Mouse (Mus musculus) cerebellum, adult 18-20 months (tissue): ENCODE data around the gene Kbtbd12.

ENCODE experiments used
- DNase-seq, 2 experiments: peaks; one replicate each; pipeline ENCODE4 v3.0.0; 2021

Gene Kbtbd12

GRCm38 (mm10) chr6:88626462-88626861 lies 11.3 kb downstream of the Kbtbd12 start:
- DNase-seq = no peak

DNA sequence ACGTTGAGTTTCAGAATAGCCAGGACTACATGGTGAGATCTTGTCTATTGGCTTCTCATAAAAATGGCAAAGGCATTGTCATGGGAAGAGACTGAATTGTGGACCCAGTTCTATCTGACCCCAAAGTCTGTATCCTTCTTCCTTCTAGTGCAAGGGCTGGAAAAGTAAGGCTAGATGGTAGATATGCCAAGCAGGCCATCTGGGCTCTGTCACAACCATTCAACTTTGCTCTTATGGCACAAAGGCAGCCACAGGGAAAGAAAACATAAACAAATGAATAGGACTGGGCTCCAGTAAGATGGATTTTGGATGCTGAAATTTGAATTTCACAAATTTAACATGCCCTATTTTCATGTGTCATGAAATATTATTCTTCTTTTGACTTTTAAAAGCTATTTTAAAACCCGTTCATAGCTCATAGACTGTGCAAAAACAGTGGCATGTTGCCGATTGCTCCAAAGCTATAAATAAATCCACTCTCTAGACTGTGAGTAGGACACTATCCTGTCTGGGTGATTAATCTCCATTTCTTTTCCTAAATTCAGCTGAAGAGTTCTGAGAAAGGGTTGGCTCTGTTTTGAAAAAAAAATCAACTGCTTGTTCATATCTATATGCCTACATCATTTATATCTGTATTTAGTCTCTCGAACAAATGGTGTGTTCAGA lies 15.8 kb downstream of the Kbtbd12 start:
- DNase-seq = peak; percentile 49 to 59

DNA sequence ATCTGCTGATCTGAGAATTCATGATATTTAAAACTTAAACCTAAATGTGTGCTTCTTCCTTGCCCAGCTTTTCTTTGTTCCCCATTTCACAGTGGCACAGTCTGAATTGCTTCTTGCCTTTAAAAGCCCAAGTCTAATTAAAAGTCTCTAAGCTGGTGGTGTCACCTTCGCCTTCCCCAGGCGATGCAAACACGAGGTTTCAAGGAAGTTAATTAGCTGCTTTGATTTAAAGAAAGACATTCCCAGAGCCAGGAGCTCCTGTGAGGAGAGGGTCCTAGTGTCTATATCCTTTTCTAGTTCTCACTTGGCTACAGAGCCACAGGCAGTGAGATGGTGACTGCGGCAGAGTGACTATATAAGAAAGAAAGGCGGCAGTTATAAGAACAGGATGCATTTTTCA lies 18.2 kb downstream of the Kbtbd12 start:
- no peak for DNase-seq

GRCm38 (mm10) chr6:88615352-88615751 lies 22.4 kb downstream of the Kbtbd12 start:
- no peak for DNase-seq

DNA sequence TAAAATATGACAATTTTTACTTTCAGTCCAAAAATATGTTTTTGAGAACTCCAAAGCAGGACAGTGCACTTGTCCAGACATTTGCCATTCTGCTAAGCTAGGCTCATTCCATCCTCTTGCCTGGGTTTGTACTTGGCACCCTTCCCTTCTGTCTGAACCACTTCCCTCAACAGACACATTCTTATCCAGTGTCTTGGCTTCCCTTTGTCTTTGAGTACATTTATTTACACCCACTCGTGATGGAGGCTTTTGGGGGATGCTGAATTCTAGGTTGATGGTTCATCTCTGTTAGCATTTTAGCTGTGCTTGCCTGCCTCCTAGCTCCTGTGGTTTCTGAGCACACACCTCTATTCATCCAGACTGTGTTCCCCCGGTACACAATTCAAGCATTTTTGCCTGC lies 31.3 kb downstream of the Kbtbd12 start:
- no peak for DNase-seq

GRCm38 (mm10) chr6:88605715-88606114 lies 32.0 kb downstream of the Kbtbd12 start:
- DNase-seq = no peak

GRCm38 (mm10) chr6:88605235-88605634 lies 32.5 kb downstream of the Kbtbd12 start:
- DNase-seq = no peak

- no peak for DNase-seq
Observed at GRCm38 (mm10) chr6:88596108-88596507, 41.6 kb downstream of the Kbtbd12 start.

- DNase-seq = no peak
Observed at GRCm38 (mm10) chr6:88592367-88592766, 45.4 kb downstream of the Kbtbd12 start.

GRCm38 (mm10) chr6:88590231-88590630 lies 47.5 kb downstream of the Kbtbd12 start:
- no peak for DNase-seq

GRCm38 (mm10) chr6:88589517-88589916 lies 48.2 kb downstream of the Kbtbd12 start:
- DNase-seq = peak; percentile 29 to 33

DNA sequence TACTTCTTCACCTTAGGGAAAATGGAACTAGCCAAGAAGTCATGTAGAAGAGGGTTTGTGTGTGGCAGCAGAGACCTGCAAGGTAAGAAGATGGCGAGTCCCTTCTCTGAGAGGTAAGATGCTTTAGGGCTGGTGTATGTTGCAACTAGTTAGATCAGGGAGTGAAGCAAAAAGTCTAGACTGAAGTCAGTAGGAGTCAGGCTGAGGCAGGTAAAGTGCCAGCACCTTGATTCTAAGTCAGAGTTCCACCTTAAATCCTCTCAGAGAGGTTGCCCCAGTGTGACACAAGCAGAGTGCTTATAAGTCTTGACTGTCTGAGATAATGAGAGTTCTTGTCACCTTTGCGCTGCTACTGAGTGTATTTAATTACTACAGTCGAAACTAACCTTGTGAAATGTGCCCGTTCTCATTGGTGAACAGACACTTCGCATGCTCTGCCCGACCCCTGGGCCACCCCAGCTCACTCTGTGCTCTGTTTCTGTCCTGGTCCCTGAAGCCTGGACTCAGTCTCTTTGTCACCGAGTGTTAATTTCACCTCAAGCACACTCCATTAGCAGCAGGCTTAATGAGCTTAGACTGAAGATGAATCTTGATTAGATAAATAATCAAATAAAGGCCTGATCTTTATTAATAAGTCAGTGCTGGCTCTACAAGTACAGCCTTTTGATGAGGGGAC lies 49.0 kb downstream of the Kbtbd12 start:
- no peak for DNase-seq

- DNase-seq = no peak
Observed at GRCm38 (mm10) chr6:88587091-88587490, 50.7 kb downstream of the Kbtbd12 start.

DNA sequence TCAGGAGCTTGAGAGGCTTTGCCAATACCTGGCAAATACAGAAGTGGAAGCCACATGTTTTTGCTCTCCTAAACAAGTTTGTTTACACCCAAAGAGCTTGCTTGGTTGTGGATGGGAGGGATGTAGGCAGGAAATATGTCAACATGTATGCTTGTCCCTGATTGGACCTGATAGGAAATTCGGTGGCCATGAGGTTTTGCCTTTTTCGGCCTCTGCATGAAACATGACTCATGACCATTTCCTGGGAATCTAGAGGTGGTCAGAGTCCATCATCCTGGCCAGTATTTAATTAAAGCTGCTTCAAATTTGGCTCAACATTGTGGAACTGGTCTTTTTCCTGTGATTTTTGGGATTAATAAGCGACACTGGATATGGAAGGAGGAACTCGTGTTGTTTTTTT lies 53.8 kb downstream of the Kbtbd12 start:
- no peak for DNase-seq

DNA sequence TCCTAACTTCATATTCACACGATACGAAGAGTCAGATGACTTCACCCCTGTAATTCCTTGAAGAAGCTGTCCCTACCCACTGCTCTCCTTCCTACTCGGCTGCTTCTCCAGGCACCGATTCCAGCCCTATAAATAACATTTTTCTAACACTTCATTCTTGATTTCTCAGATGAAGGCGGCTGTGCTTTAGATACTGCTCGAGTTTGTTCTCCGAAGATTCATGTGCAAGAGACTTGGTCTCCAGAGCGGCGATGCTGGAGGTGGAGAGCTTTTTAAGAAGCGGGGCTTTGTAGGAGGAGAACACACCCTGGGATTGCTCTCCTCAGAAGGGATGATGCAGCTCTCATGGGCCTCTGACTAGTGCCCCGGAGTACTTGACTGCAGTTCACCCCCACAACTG lies 61.3 kb downstream of the Kbtbd12 start:
- DNase-seq = no peak

- no peak for DNase-seq
Observed at GRCm38 (mm10) chr6:88566676-88567075, 71.1 kb downstream of the Kbtbd12 start.

- DNase-seq = peak; percentile 50 to 56
Observed at GRCm38 (mm10) chr6:88565033-88565432, 72.7 kb downstream of the Kbtbd12 start.

GRCm38 (mm10) chr6:88560156-88560555 lies 77.6 kb downstream of the Kbtbd12 start:
- DNase-seq = no peak

GRCm38 (mm10) chr6:88559688-88560087 lies 78.1 kb downstream of the Kbtbd12 start:
- DNase-seq = peak; percentile 53 to 57

- DNase-seq = peak; percentile 73 to 85
Observed at GRCm38 (mm10) chr6:88558076-88558475, 79.7 kb downstream of the Kbtbd12 start.

DNA sequence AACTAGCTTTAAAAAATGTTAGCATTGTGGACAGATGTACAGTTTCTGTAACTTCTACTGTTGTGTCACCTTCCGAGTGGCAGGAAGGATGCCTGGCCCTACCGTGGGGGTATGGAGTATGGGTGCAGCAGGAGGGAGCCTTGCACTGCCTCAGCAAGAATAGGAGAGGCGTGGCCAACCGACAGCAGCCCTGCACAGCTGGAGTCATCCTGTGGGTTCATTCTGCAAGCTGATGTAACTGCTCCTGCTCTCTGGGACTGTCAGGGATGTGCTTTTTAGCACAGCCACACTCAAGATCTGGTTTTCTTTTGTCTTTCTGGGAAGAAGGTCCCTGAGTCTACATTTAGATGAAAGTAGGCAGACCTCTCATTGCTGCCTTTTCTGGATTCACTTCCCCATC lies 80.2 kb downstream of the Kbtbd12 start:
- no peak for DNase-seq

GRCm38 (mm10) chr6:88549916-88550315 lies 87.8 kb downstream of the Kbtbd12 start:
- no peak for DNase-seq

GRCm38 (mm10) chr6:88549137-88549814 lies 88.5 kb downstream of the Kbtbd12 start:
- DNase-seq = peak; percentile 66 to 77

DNA sequence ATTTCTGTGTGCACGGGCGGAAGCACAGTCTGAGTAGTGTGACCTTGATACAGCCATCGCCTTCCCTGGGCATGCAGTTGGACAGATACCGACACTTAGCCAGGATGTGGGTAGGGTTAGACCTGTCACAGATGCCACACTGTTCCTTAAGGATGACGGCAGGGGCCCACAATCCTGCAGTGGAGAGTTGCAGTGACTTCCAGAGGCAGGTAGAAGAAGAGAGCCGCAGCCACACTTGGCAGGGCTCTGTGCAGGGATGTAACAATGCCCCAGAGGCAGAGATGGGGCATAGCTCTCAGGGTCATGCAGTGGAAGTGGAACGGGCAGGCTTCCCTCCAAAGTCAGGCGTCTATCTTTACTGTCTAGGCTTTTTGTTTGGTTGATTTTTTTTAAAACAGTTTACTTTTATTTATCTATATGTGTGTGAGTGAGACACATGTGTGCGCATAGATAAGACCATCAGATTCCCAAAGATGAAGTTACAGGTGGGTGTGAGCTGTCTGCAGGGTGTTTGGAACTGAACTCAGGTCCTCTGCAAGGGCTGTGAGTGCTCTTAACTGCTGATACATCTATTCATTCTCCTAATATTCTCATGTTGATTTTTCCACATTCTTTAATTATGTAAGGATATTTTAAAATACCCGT lies 89.2 kb downstream of the Kbtbd12 start:
- no peak for DNase-seq
